Mouse (Mus musculus) neural tube, embryonic 15.5 days (tissue): ENCODE measurements around the gene Ptges3l. TPM values are rescaled to one million over a fixed set of nuclear protein-coding genes. Genes with fewer than 3 reads are reported as not detected.
"Not testable (repeated sequence)": the region's sequence is repeated elsewhere in the genome, so short reads cannot be mapped to it uniquely, and the experiment has no call there.

Experiments
- ATAC-seq: fragments of 200-750 bp; cut with Nextera tagmentation; 2 replicates; pipeline ENCODE4 v1.8.0; 2017; ENCODE audit warnings: mild to moderate bottlenecking, moderate TSS enrichment, moderate library complexity; ENCODE audit not compliant: low FRiP score
- H3K27ac ChIP-seq: fragments of 300-500 bp; sonication (generic); replicated peaks from 2 replicates; pipeline ENCODE4 v1.5.1; 2015; ENCODE audit warnings: mild to moderate bottlenecking, inconsistent platforms
- H3K27me3 ChIP-seq: fragments of 300-500 bp; sonication (generic); replicated peaks from 2 replicates; pipeline ENCODE4 v1.6.1; 2015; ENCODE audit warnings: inconsistent platforms
- H3K36me3 ChIP-seq: fragments of 300-500 bp; sonication (generic); 2 replicates; pipeline ENCODE4 v1.6.1; 2015; ENCODE audit warnings: inconsistent platforms
- H3K4me1 ChIP-seq: fragments of 300-500 bp; sonication (generic); 2 replicates; pipeline ENCODE4 v1.6.1; 2015; ENCODE audit warnings: inconsistent platforms
- H3K4me2 ChIP-seq: fragments of 300-500 bp; sonication (generic); 2 replicates; pipeline ENCODE4 v1.6.1; 2015; ENCODE audit warnings: inconsistent platforms, mild to moderate bottlenecking, moderate library complexity
- H3K4me3 ChIP-seq: fragments of 300-500 bp; sonication (generic); replicated peaks from 2 replicates; pipeline ENCODE4 v1.5.1; 2015; ENCODE audit warnings: mild to moderate bottlenecking, inconsistent platforms
- H3K9ac ChIP-seq: fragments of 300-500 bp; sonication (generic); replicated peaks from 2 replicates; pipeline ENCODE4 v1.6.1; 2015; ENCODE audit warnings: mild to moderate bottlenecking, inconsistent platforms
- H3K9me3 ChIP-seq: fragments of 300-500 bp; sonication (generic); replicated peaks from 2 replicates; pipeline ENCODE4 v1.6.1; 2016; ENCODE audit warnings: inconsistent platforms
- WGBS: fragments of 180-500 bp; shearing (Covaris S2); methylation state at CpG from one replicate; pipeline ENCODE4 v1.1.7; 2015; ENCODE audit warnings: mixed read lengths; 5-methylcytosine and 5-hydroxymethylcytosine counted together
- microRNA-seq: library from miRNA; unstranded; fragments of <30 nt; microRNA quantifications from one replicate; pipeline ENCODE4, GENCODE M21; 2017
- polyA plus RNA-seq: library from polyadenylated mRNA; unstranded; fragments of >200 nt; fragmentation: Nextera tagmentation; extraction: Ambion mirVana; gene quantifications from 2 replicates; pipeline ENCODE4 v1.2.1, GENCODE M21; 2015

Ptges3l gene
- polyA plus RNA-seq, 1 experiment from 2014 or later = 4.5 TPM

DNA sequence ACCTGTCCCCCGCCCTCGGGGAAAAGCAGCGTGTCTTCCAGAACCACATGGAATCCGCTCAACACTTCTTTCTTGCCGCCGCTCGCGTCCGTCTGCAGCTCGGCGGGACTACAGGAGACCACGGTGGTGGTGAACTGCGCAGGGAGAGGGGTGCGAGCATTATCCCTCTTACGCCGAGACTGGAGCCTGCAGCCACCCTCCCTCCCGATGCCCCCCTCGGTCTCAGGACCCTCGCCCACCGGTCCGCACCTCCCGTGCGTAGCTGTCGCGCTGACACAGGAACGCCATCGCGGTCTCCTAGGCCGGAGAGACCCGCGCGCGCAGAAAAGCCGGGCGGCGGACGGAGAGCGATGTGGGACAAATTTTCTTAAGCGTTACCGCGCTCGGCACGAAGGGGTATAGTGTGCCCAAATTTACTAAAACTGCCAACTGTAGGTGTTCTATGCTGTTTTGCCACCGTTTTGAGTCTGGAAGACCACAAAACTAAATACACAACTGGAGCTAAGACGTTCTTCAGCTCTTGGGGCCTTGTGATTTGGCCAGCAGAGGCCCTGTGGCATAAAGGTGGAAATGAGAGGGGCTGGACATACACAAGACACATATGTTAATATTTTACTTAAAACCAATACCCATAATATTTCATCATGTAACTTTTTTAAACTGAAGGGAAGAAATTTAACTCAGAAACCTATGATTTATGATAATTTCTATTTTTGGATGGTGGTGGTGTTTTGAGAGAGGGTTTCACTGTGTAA lies 7.9 kb downstream of the Ptges3l start, which contains the start of gene Aarsd1:
TSS of gene Aarsd1 (minus strand) at position 515 of the 755 bp plus-strand sequence.
- WGBS = under 1% methylated on average over 45 of the region's 45 CpGs
- peak within 1 kb of the TSS; percentile 66 for H3K4me2 ChIP-seq
- H3K4me1 ChIP-seq = peaks cover 12% of the 10 kb centered on the region
- H3K27me3 ChIP-seq = no peaks in the 10 kb centered on the region
- H3K4me3 ChIP-seq = peak within 1 kb of the TSS; percentile 86
- no peaks in the 10 kb centered on the region for H3K9me3 ChIP-seq
- peak within 1 kb of the TSS; percentile 85 for H3K9ac ChIP-seq
- peak; percentile 86 for ATAC-seq
- H3K36me3 ChIP-seq = peaks cover 10% of the 10 kb centered on the region
- H3K27ac ChIP-seq = peak within 1 kb of the TSS; percentile 87

DNA sequence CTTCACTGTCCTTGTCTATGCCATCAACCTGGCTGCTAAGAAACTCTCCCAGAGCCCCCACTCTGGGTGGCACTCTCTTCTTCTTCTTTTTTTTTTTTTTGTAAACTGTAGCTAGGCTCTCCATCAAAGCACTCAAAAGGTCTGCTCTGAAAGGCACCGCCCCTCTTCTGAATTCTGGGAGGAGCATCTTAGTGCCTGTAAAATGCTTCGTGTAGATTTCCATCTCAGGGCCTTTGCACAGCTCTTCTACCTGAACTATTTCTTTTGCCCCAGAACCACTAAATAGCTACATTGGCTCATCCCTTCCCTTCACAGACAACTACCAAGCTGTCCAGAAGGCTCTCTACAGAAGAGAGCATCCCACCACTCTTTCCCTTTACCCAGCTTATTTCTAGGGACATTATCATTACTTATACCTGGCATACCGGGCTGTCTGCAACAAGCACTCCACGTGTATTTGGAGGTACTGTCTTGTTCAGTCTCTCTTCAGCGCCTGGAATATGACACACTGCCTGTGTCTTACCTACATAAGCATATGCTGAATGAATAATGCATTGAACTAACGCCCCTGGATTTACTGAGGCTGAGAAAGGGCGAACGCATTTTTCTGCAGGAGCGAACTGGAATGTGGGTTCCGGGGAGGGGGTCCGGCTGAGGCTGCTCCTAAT lies 8.6 kb downstream of the Ptges3l start:
- peaks cover 16% of the 10 kb centered on the region for H3K36me3 ChIP-seq
- WGBS = 1% methylated on average over 11 of the region's 11 CpGs
- no peaks in the 10 kb centered on the region for H3K27me3 ChIP-seq
- peaks cover 12% of the 10 kb centered on the region for H3K4me1 ChIP-seq
- no peak; the same call in none of the 2 replicates for ATAC-seq
- peak overlapping the region; percentile 86 for H3K4me3 ChIP-seq
- H3K9ac ChIP-seq = peak overlapping the region; percentile 85
- no peaks in the 10 kb centered on the region for H3K9me3 ChIP-seq
- peak overlapping the region; percentile 87 for H3K27ac ChIP-seq
- H3K4me2 ChIP-seq = peak overlapping the region; percentile 66

DNA sequence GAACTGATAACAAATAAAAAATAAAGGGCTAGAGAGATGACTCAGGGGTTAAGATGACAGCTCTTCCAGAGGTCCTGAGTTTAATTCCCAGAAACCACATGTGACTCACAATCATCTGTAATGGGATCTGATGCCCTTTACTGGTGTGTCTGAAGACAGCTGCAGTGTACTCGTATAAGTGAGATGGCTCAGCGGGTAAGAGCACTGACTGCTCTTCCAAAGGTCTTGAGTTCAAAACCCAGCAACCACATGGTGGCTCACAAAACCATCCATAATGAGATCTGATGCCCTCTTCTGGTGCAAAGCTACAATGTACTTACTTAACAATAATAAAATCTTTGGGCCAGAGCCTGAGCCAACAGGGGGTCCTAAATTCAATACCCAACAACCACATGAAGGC lies 9.8 kb downstream of the Ptges3l start:
- Histone ChIP-seq H3K36me3 (peaks cover 29% of the 10 kb centered on the region), H3K9me3 (no peaks in the 10 kb centered on the region), H3K4me3 (no peak overlapping the region), H3K27me3 (no peaks in the 10 kb centered on the region), H3K9ac (no peak overlapping the region), H3K4me1 (peaks cover 12% of the 10 kb centered on the region), H3K4me2 (no peak overlapping the region), H3K27ac (no peak overlapping the region)
- no peak for ATAC-seq
- 84% methylated on average over 2 of the region's 2 CpGs for WGBS

DNA sequence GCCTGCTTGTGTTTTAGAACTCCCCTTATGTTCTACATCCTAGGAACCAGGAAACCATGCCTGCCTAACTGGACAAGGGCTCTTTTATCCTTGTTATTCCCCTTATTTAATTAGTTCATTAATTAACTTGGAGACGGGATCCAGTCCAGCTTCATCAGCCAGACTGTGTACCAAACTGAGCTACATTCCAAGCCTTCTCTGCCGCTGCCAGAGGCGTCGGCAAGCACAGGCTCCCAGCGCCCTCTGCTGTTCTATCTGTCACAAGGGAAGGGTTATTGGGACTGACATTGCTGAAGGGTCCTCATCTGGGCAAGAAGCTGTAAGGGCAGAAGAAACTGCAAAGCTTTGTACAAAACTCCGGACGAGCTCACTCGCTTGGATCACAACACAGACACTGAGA lies 30.0 kb downstream of the Ptges3l start:
- Histone ChIP-seq H3K27me3 (no peaks in the 10 kb centered on the region), H3K4me2 (no peak overlapping the region), H3K36me3 (no peaks in the 10 kb centered on the region), H3K4me3 (no peak overlapping the region), H3K4me1 (peaks cover 2% of the 10 kb centered on the region; the same call in 1 of the 2 replicates), H3K27ac (no peak overlapping the region), H3K9me3 (no peaks in the 10 kb centered on the region), H3K9ac (no peak overlapping the region)
- WGBS = 9% methylated on average over 8 of the region's 8 CpGs
- no peak for ATAC-seq

DNA sequence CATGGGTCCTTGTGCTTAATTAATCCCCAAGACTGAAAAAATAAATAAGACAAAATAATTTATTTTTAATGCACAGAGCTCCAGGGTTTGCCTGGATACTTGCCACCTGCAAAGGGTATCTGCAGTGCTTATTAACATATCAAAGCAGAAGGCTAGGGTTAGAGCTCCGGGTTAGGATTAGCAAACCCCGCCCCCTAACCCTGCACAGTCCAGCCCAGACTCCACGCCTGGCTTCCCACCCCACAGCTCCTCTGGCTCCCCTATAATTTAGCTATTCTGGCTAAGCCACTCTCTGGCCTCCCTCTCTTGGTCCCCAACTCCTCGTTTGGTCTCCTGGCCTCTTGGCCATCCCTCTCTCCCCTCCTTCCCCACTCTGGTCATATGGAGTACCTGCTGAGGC lies 43.3 kb downstream of the Ptges3l start:
- H3K9me3 ChIP-seq = no peaks in the 10 kb centered on the region
- H3K4me1 ChIP-seq = no peaks in the 10 kb centered on the region
- H3K4me3 ChIP-seq = no peak overlapping the region
- WGBS = 23% methylated on average over 4 of the region's 4 CpGs
- ATAC-seq = no peak
- H3K36me3 ChIP-seq = no peaks in the 10 kb centered on the region
- no peak overlapping the region for H3K27ac ChIP-seq
- no peaks in the 10 kb centered on the region for H3K27me3 ChIP-seq
- no peak overlapping the region for H3K4me2 ChIP-seq
- no peak overlapping the region for H3K9ac ChIP-seq

DNA sequence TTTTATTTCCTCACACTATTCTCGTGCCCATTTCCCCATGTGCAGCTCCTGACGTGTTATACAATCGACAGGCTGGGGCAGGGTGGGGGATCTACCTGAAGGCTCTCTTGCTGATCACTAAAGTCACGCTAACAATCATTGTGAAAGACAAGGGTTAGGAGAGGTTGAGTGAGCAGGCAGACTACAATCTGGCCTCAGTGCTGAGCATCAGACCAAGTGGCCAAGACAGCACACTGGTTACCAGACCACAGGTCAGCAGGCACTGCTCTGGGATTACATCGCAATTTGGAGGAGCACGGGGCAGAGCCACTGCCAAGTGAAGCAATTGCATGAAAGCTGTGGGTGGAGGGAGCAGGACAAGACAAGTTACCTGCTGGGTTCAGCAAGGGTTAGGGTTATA lies 46.2 kb downstream of the Ptges3l start:
- ATAC-seq = no peak
- Histone ChIP-seq H3K27me3 (no peaks in the 10 kb centered on the region), H3K9me3 (no peaks in the 10 kb centered on the region), H3K4me2 (no peak overlapping the region), H3K27ac (no peak overlapping the region), H3K36me3 (no peaks in the 10 kb centered on the region), H3K4me1 (no peaks in the 10 kb centered on the region), H3K4me3 (no peak overlapping the region), H3K9ac (no peak overlapping the region)
- WGBS = 85% methylated on average over 6 of the region's 6 CpGs

DNA sequence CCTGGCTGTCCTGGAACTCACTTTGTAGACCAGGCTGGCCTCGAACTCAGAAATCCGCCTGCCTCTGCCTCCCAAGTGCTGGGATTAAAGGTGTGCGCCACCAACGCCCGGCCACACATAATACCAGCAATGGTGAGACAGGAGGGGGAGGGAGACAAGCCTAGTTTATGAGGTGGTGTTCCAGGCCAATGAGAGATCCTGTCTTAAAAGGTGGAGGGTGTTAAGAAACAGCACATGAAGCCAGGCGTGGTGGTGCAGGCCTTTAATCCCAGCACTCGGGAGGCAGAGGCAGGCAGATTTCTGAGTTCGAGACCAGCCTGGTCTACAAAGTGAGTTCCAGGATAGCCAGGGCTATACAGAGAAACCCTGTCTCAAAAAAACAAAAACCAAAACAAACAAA lies 46.9 kb downstream of the Ptges3l start:
- not testable (repeated sequence) for H3K27me3 ChIP-seq, H3K4me3 ChIP-seq, H3K4me1 ChIP-seq, H3K27ac ChIP-seq, H3K4me2 ChIP-seq, ATAC-seq, H3K9me3 ChIP-seq, H3K36me3 ChIP-seq, H3K9ac ChIP-seq
- 93% methylated on average over 8 of the region's 8 CpGs for WGBS

DNA sequence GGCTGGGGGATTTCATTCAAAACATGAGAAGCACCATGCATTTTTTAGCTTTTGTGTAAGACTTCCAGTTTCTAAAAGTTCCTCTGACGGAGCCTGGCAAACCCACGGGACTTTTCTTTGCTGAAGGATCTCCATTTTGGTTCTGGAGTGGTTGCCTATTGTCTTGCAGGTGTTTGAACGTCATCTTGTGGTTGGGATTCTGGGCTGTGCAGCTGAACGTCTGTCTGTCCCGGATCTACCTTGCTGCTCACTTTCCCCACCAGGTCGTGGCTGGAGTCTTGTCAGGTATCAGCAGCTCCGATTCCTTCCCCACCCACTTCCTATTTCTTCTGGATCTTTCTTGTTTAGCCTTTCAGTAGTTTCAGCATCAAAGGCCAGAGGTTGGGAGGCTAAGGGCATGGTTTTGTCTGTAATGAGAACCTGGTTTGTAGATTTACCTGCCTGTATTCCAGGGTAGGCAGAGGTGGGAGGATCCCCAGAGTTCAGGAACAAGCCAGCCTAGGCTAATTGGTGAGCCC lies 50.7 kb downstream of the Ptges3l start:
- ATAC-seq = no peak
- no peak overlapping the region for H3K9ac ChIP-seq
- no peaks in the 10 kb centered on the region for H3K36me3 ChIP-seq
- H3K27me3 ChIP-seq = no peaks in the 10 kb centered on the region
- no peak overlapping the region for H3K4me3 ChIP-seq
- no peak overlapping the region for H3K27ac ChIP-seq
- H3K4me1 ChIP-seq = no peaks in the 10 kb centered on the region
- H3K4me2 ChIP-seq = no peak overlapping the region
- WGBS = 69% methylated on average over 7 of the region's 7 CpGs
- no peaks in the 10 kb centered on the region for H3K9me3 ChIP-seq

DNA sequence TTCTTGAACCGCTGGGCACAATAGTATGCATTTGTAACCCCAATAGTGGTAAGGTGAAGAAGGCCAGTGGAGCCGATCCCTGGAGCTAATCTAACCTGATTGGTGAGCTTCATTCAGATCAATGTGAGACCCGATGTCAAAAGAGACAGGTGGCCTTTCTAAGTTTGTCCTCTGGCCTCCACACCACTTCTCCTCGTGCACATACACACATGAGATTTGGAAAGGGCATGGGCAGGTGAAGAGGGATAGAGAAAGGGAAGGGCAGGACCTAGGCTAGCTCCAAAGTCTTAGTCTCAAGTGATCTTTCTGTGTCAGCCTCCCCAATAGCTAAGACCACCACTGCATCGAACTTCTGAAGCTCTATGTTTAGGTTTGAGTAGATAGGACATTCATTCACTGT lies 55.0 kb downstream of the Ptges3l start:
- 86% methylated on average over 5 of the region's 5 CpGs for WGBS
- ATAC-seq = no peak
- Histone ChIP-seq H3K27ac (no peak overlapping the region), H3K4me3 (no peak overlapping the region), H3K9me3 (no peaks in the 10 kb centered on the region), H3K4me1 (no peaks in the 10 kb centered on the region), H3K9ac (no peak overlapping the region), H3K36me3 (no peaks in the 10 kb centered on the region), H3K4me2 (no peak overlapping the region), H3K27me3 (no peaks in the 10 kb centered on the region)

Small RNAs within 50 kb of the gene (microRNA-seq; reads per million reads assigned to microRNA genes)
- gene Mir6929 = not detected

Other genes starting within 250 kb of the Ptges3l start
- 0.51 and 0.70 TPM in 2 replicates for gene Ccr10, start 249.9 kb downstream of the Ptges3l start, polyA plus RNA-seq
- 25.4 and 26.1 TPM in 2 replicates for gene Ezh1, start 198.9 kb downstream of the Ptges3l start, polyA plus RNA-seq
- gene Ramp2, start 179.3 kb downstream of the Ptges3l start, polyA plus RNA-seq = 105 and 107 TPM in 2 replicates
- gene Vps25, start 171.6 kb downstream of the Ptges3l start, polyA plus RNA-seq = 123 and 128 TPM in 2 replicates
- 5.1 and 7.0 TPM in 2 replicates for gene Wnk4, start 164.8 kb downstream of the Ptges3l start, polyA plus RNA-seq
- gene Cntd1, start 146.3 kb downstream of the Ptges3l start, polyA plus RNA-seq = 0.77 and 0.80 TPM in 2 replicates
- 213 and 237 TPM in 2 replicates for gene Coa3, start 146.2 kb downstream of the Ptges3l start, polyA plus RNA-seq
- 172 and 175 TPM in 2 replicates for gene Becn1, start 123.0 kb downstream of the Ptges3l start, polyA plus RNA-seq
- gene Psme3, start 109.1 kb downstream of the Ptges3l start, polyA plus RNA-seq = 108 and 123 TPM in 2 replicates
- gene Aoc2, start 100.3 kb downstream of the Ptges3l start, polyA plus RNA-seq = 1.5 and 1.7 TPM in 2 replicates
- 0.20 and 0.38 TPM in 2 replicates for gene Aoc3, start 94.7 kb downstream of the Ptges3l start, polyA plus RNA-seq
- gene G6pc, start 57.8 kb downstream of the Ptges3l start, polyA plus RNA-seq = not detected in 2 replicates
- 88.1 and 94.0 TPM in 2 replicates for gene Aarsd1, start 7.7 kb downstream of the Ptges3l start, polyA plus RNA-seq
- gene Gm27029, start 537 bp downstream of the Ptges3l start, polyA plus RNA-seq = 7.7 and 10.6 TPM in 2 replicates
- gene Rundc1, start 248 bp downstream of the Ptges3l start, polyA plus RNA-seq = 28.7 and 29.0 TPM in 2 replicates
- 245 and 254 TPM in 2 replicates for gene Rpl27, start 17.0 kb upstream of the Ptges3l start, polyA plus RNA-seq
- 3.9 and 17.0 TPM in 2 replicates for gene Ifi35, start 23.1 kb upstream of the Ptges3l start, polyA plus RNA-seq
- 63.6 and 71.7 TPM in 2 replicates for gene Rnd2, start 39.7 kb upstream of the Ptges3l start, polyA plus RNA-seq
- 95.4 and 105 TPM in 2 replicates for gene Vat1, start 40.9 kb upstream of the Ptges3l start, polyA plus RNA-seq
- gene Brca1, start 126.6 kb upstream of the Ptges3l start, polyA plus RNA-seq = 1.4 and 4.1 TPM in 2 replicates
- gene Nbr1, start 126.8 kb upstream of the Ptges3l start, polyA plus RNA-seq = 78.7 and 80.3 TPM in 2 replicates
- 4.4 and 5.9 TPM in 2 replicates for gene Tmem106a, start 156.9 kb upstream of the Ptges3l start, polyA plus RNA-seq
- gene Gm11634, start 173.9 kb upstream of the Ptges3l start, polyA plus RNA-seq = not detected in 2 replicates
- gene Rdm1, start 201.9 kb upstream of the Ptges3l start, polyA plus RNA-seq = 14.1 and 19.8 TPM in 2 replicates
- 8.1 and 9.1 TPM in 2 replicates for gene Arl4d, start 240.2 kb upstream of the Ptges3l start, polyA plus RNA-seq